Mouse (Mus musculus): ENCODE measurements around the gene Map7d2. TPM values are rescaled to one million over a fixed set of nuclear protein-coding genes. Genes with fewer than 3 reads are reported as not detected.
A peak's percentile ranks its signal among the peaks of the same experiment; 100 is the strongest.

Gene Map7d2
- polyA plus RNA-seq, 1 experiment: 0.99 TPM

- Histone ChIP-seq H3K4me1 (ENCODE audit: control insufficient read depth, insufficient read depth, low read length) (no peaks in the 10 kb centered on the region), H3K36me3 (ENCODE audit: control insufficient read depth, insufficient read depth, low read length) (no peaks in the 10 kb centered on the region), H3K4me3 (ENCODE audit: control insufficient read depth, low read depth, low read length) (no peak overlapping the region), H3K27ac (ENCODE audit: control insufficient read depth, insufficient read depth, low read depth, low read length) (no peak overlapping the region), H3K27me3 (ENCODE audit: control insufficient read depth, insufficient read depth, low read length) (no peaks in the 10 kb centered on the region)
- TF ChIP-seq POLR2A (IDR thresholded peaks at IDR 0.05; ENCODE audit: control insufficient read depth, low read depth, low read length) (no peak), CTCF (IDR thresholded peaks at IDR 0.05; ENCODE audit: control insufficient read depth, insufficient read depth, insufficient replicate concordance, low read depth, low read length) (no peak)
Observed at GRCm38 (mm10) chrX:159484247-159484646, 69.9 kb downstream of the Map7d2 start.

GRCm38 (mm10) chrX:159503181-159503580 lies 88.8 kb downstream of the Map7d2 start:
- no peaks in the 10 kb centered on the region for H3K36me3 ChIP-seq (ENCODE audit: control insufficient read depth, insufficient read depth, low read length)
- no peak overlapping the region for H3K4me3 ChIP-seq (ENCODE audit: control insufficient read depth, low read depth, low read length)
- no peaks in the 10 kb centered on the region for H3K27me3 ChIP-seq (ENCODE audit: control insufficient read depth, insufficient read depth, low read length)
- no peaks in the 10 kb centered on the region for H3K4me1 ChIP-seq (ENCODE audit: control insufficient read depth, insufficient read depth, low read length)
- H3K27ac ChIP-seq (ENCODE audit: control insufficient read depth, insufficient read depth, low read depth, low read length): no peak overlapping the region
- no peak for TF ChIP-seq POLR2A (IDR thresholded peaks at IDR 0.05; ENCODE audit: control insufficient read depth, low read depth, low read length)
- TF ChIP-seq CTCF (IDR thresholded peaks at IDR 0.05; ENCODE audit: control insufficient read depth, insufficient read depth, insufficient replicate concordance, low read depth, low read length): no peak

GRCm38 (mm10) chrX:159508331-159509036 lies 94.1 kb downstream of the Map7d2 start:
- Histone ChIP-seq H3K27ac (ENCODE audit: control insufficient read depth, insufficient read depth, low read depth, low read length) (no peak overlapping the region), H3K4me3 (ENCODE audit: control insufficient read depth, low read depth, low read length) (no peak overlapping the region; the same call in 1 of the 2 replicates), H3K4me1 (ENCODE audit: control insufficient read depth, insufficient read depth, low read length) (no peaks in the 10 kb centered on the region), H3K27me3 (ENCODE audit: control insufficient read depth, insufficient read depth, low read length) (no peaks in the 10 kb centered on the region), H3K36me3 (ENCODE audit: control insufficient read depth, insufficient read depth, low read length) (no peaks in the 10 kb centered on the region)
- TF ChIP-seq CTCF (IDR thresholded peaks at IDR 0.05; ENCODE audit: control insufficient read depth, insufficient read depth, insufficient replicate concordance, low read depth, low read length) (no peak), POLR2A (IDR thresholded peaks at IDR 0.05; ENCODE audit: control insufficient read depth, low read depth, low read length) (no peak)

- Histone ChIP-seq H3K36me3 (ENCODE audit: control insufficient read depth, insufficient read depth, low read length) (no peaks in the 10 kb centered on the region), H3K27ac (ENCODE audit: control insufficient read depth, insufficient read depth, low read depth, low read length) (no peak overlapping the region), H3K4me1 (ENCODE audit: control insufficient read depth, insufficient read depth, low read length) (no peaks in the 10 kb centered on the region), H3K4me3 (ENCODE audit: control insufficient read depth, low read depth, low read length) (no peak overlapping the region), H3K27me3 (ENCODE audit: control insufficient read depth, insufficient read depth, low read length) (no peaks in the 10 kb centered on the region)
- TF ChIP-seq CTCF (IDR thresholded peaks at IDR 0.05; ENCODE audit: control insufficient read depth, insufficient read depth, insufficient replicate concordance, low read depth, low read length) (no peak), POLR2A (IDR thresholded peaks at IDR 0.05; ENCODE audit: control insufficient read depth, low read depth, low read length) (no peak)
Observed at GRCm38 (mm10) chrX:159509042-159509441, 94.7 kb downstream of the Map7d2 start.

- no peaks in the 10 kb centered on the region for H3K27me3 ChIP-seq (ENCODE audit: control insufficient read depth, insufficient read depth, low read length)
- H3K36me3 ChIP-seq (ENCODE audit: control insufficient read depth, insufficient read depth, low read length): no peaks in the 10 kb centered on the region
- no peak overlapping the region for H3K27ac ChIP-seq (ENCODE audit: control insufficient read depth, insufficient read depth, low read depth, low read length)
- no peaks in the 10 kb centered on the region for H3K4me1 ChIP-seq (ENCODE audit: control insufficient read depth, insufficient read depth, low read length)
- H3K4me3 ChIP-seq (ENCODE audit: control insufficient read depth, low read depth, low read length): peak overlapping the region; percentile 27; the same call in 1 of the 2 replicates
- TF ChIP-seq POLR2A (IDR thresholded peaks at IDR 0.05; ENCODE audit: control insufficient read depth, low read depth, low read length) (no peak), CTCF (IDR thresholded peaks at IDR 0.05; ENCODE audit: control insufficient read depth, insufficient read depth, insufficient replicate concordance, low read depth, low read length) (no peak)
Observed at GRCm38 (mm10) chrX:159509847-159510715, 95.7 kb downstream of the Map7d2 start.

GRCm38 (mm10) chrX:159510716-159511051 lies 96.3 kb downstream of the Map7d2 start:
- H3K36me3 ChIP-seq (ENCODE audit: control insufficient read depth, insufficient read depth, low read length): no peaks in the 10 kb centered on the region
- no peaks in the 10 kb centered on the region for H3K4me1 ChIP-seq (ENCODE audit: control insufficient read depth, insufficient read depth, low read length)
- TF ChIP-seq CTCF (IDR thresholded peaks at IDR 0.05; ENCODE audit: control insufficient read depth, insufficient read depth, insufficient replicate concordance, low read depth, low read length) (no peak), POLR2A (IDR thresholded peaks at IDR 0.05; ENCODE audit: control insufficient read depth, low read depth, low read length) (no peak)
- peak overlapping the region; percentile 27; the same call in 1 of the 2 replicates for H3K4me3 ChIP-seq (ENCODE audit: control insufficient read depth, low read depth, low read length)
- H3K27ac ChIP-seq (ENCODE audit: control insufficient read depth, insufficient read depth, low read depth, low read length): no peak overlapping the region
- H3K27me3 ChIP-seq (ENCODE audit: control insufficient read depth, insufficient read depth, low read length): no peaks in the 10 kb centered on the region

GRCm38 (mm10) chrX:159515599-159515998 lies 101.2 kb downstream of the Map7d2 start:
- TF ChIP-seq CTCF (IDR thresholded peaks at IDR 0.05; ENCODE audit: control insufficient read depth, insufficient read depth, insufficient replicate concordance, low read depth, low read length) (no peak), POLR2A (IDR thresholded peaks at IDR 0.05; ENCODE audit: control insufficient read depth, low read depth, low read length) (no peak)
- no peak overlapping the region for H3K27ac ChIP-seq (ENCODE audit: control insufficient read depth, insufficient read depth, low read depth, low read length)
- H3K4me3 ChIP-seq (ENCODE audit: control insufficient read depth, low read depth, low read length): no peak overlapping the region
- H3K27me3 ChIP-seq (ENCODE audit: control insufficient read depth, insufficient read depth, low read length): no peaks in the 10 kb centered on the region
- H3K36me3 ChIP-seq (ENCODE audit: control insufficient read depth, insufficient read depth, low read length): no peaks in the 10 kb centered on the region
- H3K4me1 ChIP-seq (ENCODE audit: control insufficient read depth, insufficient read depth, low read length): no peaks in the 10 kb centered on the region
